Mouse (Mus musculus): ENCODE data around the gene Hmga1. TPM values are rescaled to one million over a fixed set of nuclear protein-coding genes. Genes with fewer than 3 reads are reported as not detected.

Gene Hmga1
- polyA plus RNA-seq, 1 experiment from 2014 or later: 116 TPM

- Histone ChIP-seq H3K9me3 (ENCODE audit: control insufficient read depth) (no peaks in the 10 kb centered on the region), H3K9ac (ENCODE audit: low read depth, low read length) (no peak overlapping the region), H3K4me2 (replicated peaks; ENCODE audit: low read depth) (no peak overlapping the region), H3K4me3 (ENCODE audit: low read depth, low read length) (no peak overlapping the region), H3K27ac (ENCODE audit: low read depth, low read length) (no peak overlapping the region), H3K36me3 (ENCODE audit: control insufficient read depth, insufficient read depth) (peaks cover 18% of the 10 kb centered on the region), H3K4me1 (replicated peaks; ENCODE audit: control insufficient read depth, insufficient read depth, low read length) (no peaks in the 10 kb centered on the region), H3K27me3 (replicated peaks; ENCODE audit: control insufficient read depth, insufficient read depth, low read length) (no peaks in the 10 kb centered on the region)
- ATAC-seq: no peak
- TF ChIP-seq CTCF (IDR thresholded peaks at IDR 0.05; ENCODE audit: low read depth): no peak
- 87% methylated on average over 3 of the region's 3 CpGs for WGBS
Observed at GRCm38 (mm10) chr17:27600286-27600685, 44.0 kb downstream of the Hmga1 start.

DNA sequence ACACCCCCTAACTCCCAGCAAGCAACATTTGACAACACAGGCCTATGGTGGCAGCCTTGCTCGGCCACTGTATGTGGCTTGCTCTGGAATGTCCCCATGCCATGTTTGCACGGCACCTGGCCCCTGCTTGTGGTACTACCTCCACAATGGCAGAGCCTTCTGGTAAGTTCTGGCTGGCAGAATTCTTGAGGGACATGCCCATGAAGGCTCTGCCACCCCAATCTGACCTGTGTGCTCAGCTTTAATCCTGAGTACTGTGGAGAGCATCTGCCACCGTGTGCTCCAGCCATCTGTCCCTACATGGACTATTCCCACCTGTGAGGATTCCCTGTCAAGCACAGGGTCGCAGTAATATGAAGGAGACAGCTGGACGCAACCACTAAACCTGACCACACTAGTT is 44.6 kb downstream of the Hmga1 start:
- no peak overlapping the region for H3K4me3 ChIP-seq (ENCODE audit: low read depth, low read length)
- H3K4me1 ChIP-seq (replicated peaks; ENCODE audit: control insufficient read depth, insufficient read depth, low read length): no peaks in the 10 kb centered on the region
- no peak for TF ChIP-seq CTCF (IDR thresholded peaks at IDR 0.05; ENCODE audit: low read depth)
- 79% methylated on average over 5 of the region's 5 CpGs for WGBS
- no peak for ATAC-seq
- H3K4me2 ChIP-seq (replicated peaks; ENCODE audit: low read depth): no peak overlapping the region
- no peak overlapping the region for H3K9ac ChIP-seq (ENCODE audit: low read depth, low read length)
- no peaks in the 10 kb centered on the region for H3K27me3 ChIP-seq (replicated peaks; ENCODE audit: control insufficient read depth, insufficient read depth, low read length)
- peaks cover 13% of the 10 kb centered on the region for H3K36me3 ChIP-seq (ENCODE audit: control insufficient read depth, insufficient read depth)
- no peak overlapping the region for H3K27ac ChIP-seq (ENCODE audit: low read depth, low read length)
- no peaks in the 10 kb centered on the region for H3K9me3 ChIP-seq (ENCODE audit: control insufficient read depth)

DNA sequence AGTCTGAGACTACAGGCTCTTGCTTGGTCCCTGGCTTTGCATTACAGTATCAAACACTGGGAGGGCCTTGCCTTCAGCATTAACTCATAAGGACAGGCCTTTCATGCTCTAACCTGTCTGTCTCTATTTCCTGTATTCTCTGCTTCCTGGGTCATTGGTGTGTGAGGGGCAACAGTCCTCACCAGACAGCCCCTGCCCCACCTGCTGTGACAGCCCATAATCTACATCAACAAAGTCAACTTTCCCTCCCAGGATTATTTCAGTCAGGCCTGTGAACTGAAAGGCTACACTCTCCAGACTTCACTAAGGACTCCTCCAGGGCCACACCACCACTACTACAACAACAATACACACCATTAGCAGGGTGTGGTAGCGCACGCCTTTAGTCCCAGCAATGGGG is 46.7 kb downstream of the Hmga1 start:
- no peak for TF ChIP-seq CTCF (IDR thresholded peaks at IDR 0.05; ENCODE audit: low read depth)
- Histone ChIP-seq H3K4me1 (replicated peaks; ENCODE audit: control insufficient read depth, insufficient read depth, low read length) (no peaks in the 10 kb centered on the region), H3K27ac (ENCODE audit: low read depth, low read length) (no peak overlapping the region), H3K27me3 (replicated peaks; ENCODE audit: control insufficient read depth, insufficient read depth, low read length) (no peaks in the 10 kb centered on the region), H3K4me2 (replicated peaks; ENCODE audit: low read depth) (no peak overlapping the region), H3K36me3 (ENCODE audit: control insufficient read depth, insufficient read depth) (no peaks in the 10 kb centered on the region), H3K4me3 (ENCODE audit: low read depth, low read length) (no peak overlapping the region), H3K9me3 (ENCODE audit: control insufficient read depth) (no peaks in the 10 kb centered on the region), H3K9ac (ENCODE audit: low read depth, low read length) (no peak overlapping the region)
- WGBS: 84% methylated on average over 2 of the region's 2 CpGs
- ATAC-seq: no peak

- Histone ChIP-seq H3K36me3 (ENCODE audit: control insufficient read depth, insufficient read depth) (no peaks in the 10 kb centered on the region), H3K9me3 (ENCODE audit: control insufficient read depth) (no peaks in the 10 kb centered on the region), H3K4me1 (replicated peaks; ENCODE audit: control insufficient read depth, insufficient read depth, low read length) (no peaks in the 10 kb centered on the region), H3K9ac (ENCODE audit: low read depth, low read length) (no peak overlapping the region), H3K4me2 (replicated peaks; ENCODE audit: low read depth) (no peak overlapping the region), H3K27me3 (replicated peaks; ENCODE audit: control insufficient read depth, insufficient read depth, low read length) (no peaks in the 10 kb centered on the region), H3K4me3 (ENCODE audit: low read depth, low read length) (no peak overlapping the region), H3K27ac (ENCODE audit: low read depth, low read length) (no peak overlapping the region)
- WGBS: 74% methylated on average over 21 of the region's 21 CpGs
- no peak for TF ChIP-seq CTCF (IDR thresholded peaks at IDR 0.05; ENCODE audit: low read depth)
- ATAC-seq: no peak
Observed at GRCm38 (mm10) chr17:27603522-27604234, 47.4 kb downstream of the Hmga1 start.

DNA sequence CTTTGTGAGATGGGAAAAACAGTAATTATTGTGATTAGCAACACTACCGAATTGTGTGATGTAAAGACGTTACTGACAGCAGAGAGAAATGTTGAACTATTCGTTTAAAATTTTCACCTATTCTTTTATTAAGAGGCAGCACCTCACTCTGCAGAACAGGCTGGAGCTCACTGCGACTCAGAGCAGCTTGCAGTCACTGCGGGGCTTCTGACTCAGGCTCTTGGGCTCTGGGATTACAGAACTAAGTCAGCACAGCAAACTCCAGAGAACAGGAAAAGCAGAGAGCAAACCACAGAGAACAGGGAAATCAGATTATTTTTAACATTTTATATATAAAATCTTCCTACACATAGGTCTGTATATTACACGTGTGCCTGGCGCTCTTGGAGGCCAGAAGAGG is 53.3 kb downstream of the Hmga1 start:
- no peak overlapping the region for H3K4me2 ChIP-seq (replicated peaks; ENCODE audit: low read depth)
- no peak for ATAC-seq
- no peak for TF ChIP-seq CTCF (IDR thresholded peaks at IDR 0.05; ENCODE audit: low read depth)
- H3K36me3 ChIP-seq (ENCODE audit: control insufficient read depth, insufficient read depth): no peaks in the 10 kb centered on the region
- no peak overlapping the region for H3K9ac ChIP-seq (ENCODE audit: low read depth, low read length)
- no peaks in the 10 kb centered on the region for H3K4me1 ChIP-seq (replicated peaks; ENCODE audit: control insufficient read depth, insufficient read depth, low read length)
- 83% methylated on average over 7 of the region's 7 CpGs for WGBS
- no peak overlapping the region for H3K4me3 ChIP-seq (ENCODE audit: low read depth, low read length)
- H3K9me3 ChIP-seq (ENCODE audit: control insufficient read depth): no peaks in the 10 kb centered on the region
- H3K27me3 ChIP-seq (replicated peaks; ENCODE audit: control insufficient read depth, insufficient read depth, low read length): no peaks in the 10 kb centered on the region
- no peak overlapping the region for H3K27ac ChIP-seq (ENCODE audit: low read depth, low read length)

GRCm38 (mm10) chr17:27610679-27611518 is 54.6 kb downstream of the Hmga1 start:
- Histone ChIP-seq H3K4me1 (replicated peaks; ENCODE audit: control insufficient read depth, insufficient read depth, low read length) (no peaks in the 10 kb centered on the region), H3K36me3 (ENCODE audit: control insufficient read depth, insufficient read depth) (no peaks in the 10 kb centered on the region), H3K4me2 (replicated peaks; ENCODE audit: low read depth) (no peak overlapping the region), H3K4me3 (ENCODE audit: low read depth, low read length) (no peak overlapping the region), H3K9ac (ENCODE audit: low read depth, low read length) (no peak overlapping the region), H3K27me3 (replicated peaks; ENCODE audit: control insufficient read depth, insufficient read depth, low read length) (no peaks in the 10 kb centered on the region), H3K27ac (ENCODE audit: low read depth, low read length) (no peak overlapping the region), H3K9me3 (ENCODE audit: control insufficient read depth) (no peaks in the 10 kb centered on the region)
- no peak for ATAC-seq
- WGBS: 72% methylated on average over 10 of the region's 10 CpGs
- TF ChIP-seq CTCF (IDR thresholded peaks at IDR 0.05; ENCODE audit: low read depth): no peak
